Comparison of ENCODE assay signal across 8 mouse cellular contexts in genomic region chr1:181017212-181017711, GRCm38 (mm10). TPM values are rescaled to one million over a fixed set of nuclear protein-coding genes. Genes with fewer than 3 reads are reported as not detected.
DNase-seq lines count a peak whose midpoint lies in the region; ATAC-seq and TF ChIP-seq lines count a peak whose summit lies in the region.

No protein-coding gene starts in this region.

- H3K79me2 ChIP-seq in heart, adult 2 months (replicated peaks; ENCODE audit: control insufficient read depth, insufficient read depth, low read length) = no peaks in the 10 kb centered on the region

- peak; percentile 76 for TF ChIP-seq POLR2A in bone marrow, adult 2 months (IDR thresholded peaks at IDR 0.05; ENCODE audit: borderline replicate concordance, control insufficient read depth, low read depth, low read length)
- TF ChIP-seq POLR2A in heart, adult 2 months (IDR thresholded peaks at IDR 0.05; ENCODE audit: insufficient read depth, low read depth, low read length) = peak; percentile 97

- peak overlapping the region; percentile 63 for H3K9ac ChIP-seq in embryonic facial prominence, embryonic 14.5 days (ENCODE audit: low read depth, low read length)
- peak overlapping the region; percentile 66 for H3K9ac ChIP-seq in heart, adult 2 months (ENCODE audit: low read depth, low read length)
- H3K9ac ChIP-seq in limb, embryonic 12.5 days (replicated peaks) = peak overlapping the region; percentile 59
- H3K9ac ChIP-seq in midbrain, embryonic 14.5 days (replicated peaks; ENCODE audit: low read length) = peak overlapping the region; percentile 40

- intact Hi-C loops in heart, adult 2 months (cut with DNase I) = loop anchor here (5.0 kb wide), 1 partner anchor 1215 kb away; the partner anchor contains the start of genes Ahctf1 and Gm10518

- no peaks in the 10 kb centered on the region for H3K4me1 ChIP-seq in bone marrow, adult 2 months (ENCODE audit: control insufficient read depth, insufficient read depth, low read length)
- peaks cover 22% of the 10 kb centered on the region for H3K4me1 ChIP-seq in embryonic facial prominence, embryonic 14.5 days (ENCODE audit: control insufficient read depth, insufficient read depth, low read length)
- H3K4me1 ChIP-seq in heart, adult 2 months (ENCODE audit: control insufficient read depth, insufficient read depth, low read length) = peaks cover 16% of the 10 kb centered on the region
- H3K4me1 ChIP-seq in limb, embryonic 12.5 days (replicated peaks) = peaks cover 13% of the 10 kb centered on the region
- H3K4me1 ChIP-seq in midbrain, embryonic 14.5 days (ENCODE audit: control insufficient read depth, insufficient read depth, low read length) = 0 out of 2 replicates have a peak, but pooled peaks cover 9% of the 10 kb centered on the region

- no peaks in the 10 kb centered on the region for H3K36me3 ChIP-seq in embryonic facial prominence, embryonic 14.5 days (ENCODE audit: control insufficient read depth, insufficient read depth, low read length)
- peaks cover 3% of the 10 kb centered on the region for H3K36me3 ChIP-seq in heart, adult 2 months (ENCODE audit: control insufficient read depth, insufficient read depth, low read length)
- H3K36me3 ChIP-seq in limb, embryonic 12.5 days = no peaks in the 10 kb centered on the region
- H3K36me3 ChIP-seq in midbrain, embryonic 14.5 days (ENCODE audit: control insufficient read depth, insufficient read depth, low read length) = no peaks in the 10 kb centered on the region

- peak overlapping the region; percentile 96 for H3K4me2 ChIP-seq in embryonic facial prominence, embryonic 14.5 days (ENCODE audit: low read depth, low read length)
- peak overlapping the region; percentile 100 for H3K4me2 ChIP-seq in limb, embryonic 12.5 days
- H3K4me2 ChIP-seq in midbrain, embryonic 14.5 days (ENCODE audit: low read length) = peak overlapping the region; percentile 98

- WGBS in bone marrow, adult 2 months = 1% methylated on average over 22 of the region's 22 CpGs
- WGBS in embryonic facial prominence, embryonic 14.5 days = 3% methylated on average over 10 of the region's 22 CpGs
- WGBS in heart, adult 2 months = 2% methylated on average over 22 of the region's 22 CpGs
- 2% methylated on average over 22 of the region's 22 CpGs for WGBS in limb, embryonic 12.5 days
- WGBS in midbrain, embryonic 14.5 days = under 1% methylated on average over 22 of the region's 22 CpGs

- H3K4me3 ChIP-seq in bone marrow, adult 2 months (replicated peaks; ENCODE audit: control insufficient read depth, low read depth, low read length) = peak overlapping the region; percentile 72
- peak overlapping the region; percentile 49 for H3K4me3 ChIP-seq in embryonic facial prominence, embryonic 14.5 days (ENCODE audit: low read depth, low read length)
- H3K4me3 ChIP-seq in heart, adult 2 months = peak overlapping the region; percentile 69
- H3K4me3 ChIP-seq in limb, embryonic 12.5 days (replicated peaks) = peak overlapping the region; percentile 51
- H3K4me3 ChIP-seq in midbrain, embryonic 14.5 days (replicated peaks; ENCODE audit: low read depth, low read length) = peak overlapping the region; percentile 45

- TF ChIP-seq CTCF in bone marrow, adult 2 months (IDR thresholded peaks at IDR 0.05; ENCODE audit: control insufficient read depth, insufficient read depth, low read length) = no peak
- no peak for TF ChIP-seq CTCF in heart, adult 2 months (IDR thresholded peaks at IDR 0.05)

- DNase-seq in 3T3-L1 (ENCODE audit: low read depth, low spot score) = peak; percentile 75
- peak; percentile 76 for DNase-seq in embryonic facial prominence, embryonic 14.5 days (ENCODE audit: low spot score)
- peak; percentile 88 for DNase-seq in heart, adult 2 months
- peak; percentile 91 to 93 for DNase-seq in kidney, adult 8-10 months
- peak; percentile 80 for DNase-seq in midbrain, embryonic 14.5 days
- peak; percentile 84 to 86 for DNase-seq in spleen, adult 18-20 months

- peak; percentile 88 for ATAC-seq in embryonic facial prominence, embryonic 14.5 days (ENCODE audit: low read depth)
- ATAC-seq in limb, embryonic 12.5 days (ENCODE audit: insufficient number of reproducible peaks, insufficient read depth, low FRiP score, low TSS enrichment, low read depth) = peak; percentile 79
- peak; percentile 86 for ATAC-seq in midbrain, embryonic 14.5 days (ENCODE audit: low FRiP score, low TSS enrichment)

- H3K27me3 ChIP-seq in embryonic facial prominence, embryonic 14.5 days (replicated peaks; ENCODE audit: control insufficient read depth, insufficient read depth, low read length) = no peaks in the 10 kb centered on the region
- no peaks in the 10 kb centered on the region for H3K27me3 ChIP-seq in heart, adult 2 months (ENCODE audit: control insufficient read depth, insufficient read depth, low read length)
- peaks cover 13% of the 10 kb centered on the region for H3K27me3 ChIP-seq in limb, embryonic 12.5 days
- H3K27me3 ChIP-seq in midbrain, embryonic 14.5 days (ENCODE audit: control insufficient read depth, insufficient read depth, low read length) = no peaks in the 10 kb centered on the region

- 0 out of 2 replicates have a peak, but pooled peaks have one; percentile 36 for TF ChIP-seq EP300 in heart, adult 2 months (IDR thresholded peaks at IDR 0.05; ENCODE audit: insufficient read depth, low read depth, low read length)

- peak overlapping the region; percentile 55 for H3K27ac ChIP-seq in bone marrow, adult 2 months (ENCODE audit: control insufficient read depth, insufficient read depth, low read depth, low read length, poor library complexity)
- peak overlapping the region; percentile 15; the same call in 1 of the 2 replicates for H3K27ac ChIP-seq in embryonic facial prominence, embryonic 14.5 days (replicated peaks; ENCODE audit: low read depth, low read length)
- H3K27ac ChIP-seq in heart, adult 2 months = peak overlapping the region; percentile 92
- H3K27ac ChIP-seq in limb, embryonic 12.5 days = 0 out of 2 replicates have a peak overlapping the region, but pooled peaks have one; percentile 53
- H3K27ac ChIP-seq in midbrain, embryonic 14.5 days (replicated peaks; ENCODE audit: low read depth, low read length) = no peak overlapping the region

- no peaks in the 10 kb centered on the region for H3K9me3 ChIP-seq in embryonic facial prominence, embryonic 14.5 days (ENCODE audit: control insufficient read depth, low read length)
- H3K9me3 ChIP-seq in limb, embryonic 12.5 days = no peaks in the 10 kb centered on the region
- no peaks in the 10 kb centered on the region for H3K9me3 ChIP-seq in midbrain, embryonic 14.5 days (ENCODE audit: control insufficient read depth, low read length)

RNA-seq across cellular contexts. Expression of gene Ephx1, which starts 3.4 kb away (rescaled TPM):
- polyA plus RNA-seq in bone marrow, adult 2 months (2011; ENCODE audit: insufficient read depth, insufficient read length, low replicate concordance, missing spikeins) = 7.2 and 13.4 TPM in 2 replicates
- polyA plus RNA-seq in embryonic facial prominence, embryonic 14.5 days (2014; fragmentation: Nextera tagmentation; extraction: Ambion mirVana) = 13.1 and 15.4 TPM in 2 replicates
- total RNA-seq in heart, adult 2 months (2021) = 10 to 100 TPM; 29.8 to 40.4 TPM
- polyA plus RNA-seq in heart, adult 2 months (2012; rRNA removed) = 41.1 and 45.1 TPM in 2 replicates
- polyA plus RNA-seq in limb, embryonic 12.5 days (2016; fragmentation: Nextera tagmentation; extraction: Ambion mirVana) = 1.6 and 1.8 TPM in 2 replicates
- polyA plus RNA-seq in midbrain, embryonic 14.5 days (2014; fragmentation: Nextera tagmentation; extraction: Ambion mirVana) = 2.7 and 3.2 TPM in 2 replicates

RNA-seq across cellular contexts. Expression of gene 9130409I23Rik, which starts 33.8 kb away (rescaled TPM):
- not detected in 2 replicates for polyA plus RNA-seq in bone marrow, adult 2 months (2011; ENCODE audit: insufficient read depth, insufficient read length, low replicate concordance, missing spikeins)
- polyA plus RNA-seq in embryonic facial prominence, embryonic 14.5 days (2014; fragmentation: Nextera tagmentation; extraction: Ambion mirVana) = not detected in 2 replicates
- total RNA-seq in heart, adult 2 months (2021) = not detected
- not detected in 2 replicates for polyA plus RNA-seq in heart, adult 2 months (2012; rRNA removed)
- polyA plus RNA-seq in limb, embryonic 12.5 days (2016; fragmentation: Nextera tagmentation; extraction: Ambion mirVana) = not detected in 2 replicates
- polyA plus RNA-seq in midbrain, embryonic 14.5 days (2014; fragmentation: Nextera tagmentation; extraction: Ambion mirVana) = not detected in 2 replicates
